In the genomic region with DNA sequence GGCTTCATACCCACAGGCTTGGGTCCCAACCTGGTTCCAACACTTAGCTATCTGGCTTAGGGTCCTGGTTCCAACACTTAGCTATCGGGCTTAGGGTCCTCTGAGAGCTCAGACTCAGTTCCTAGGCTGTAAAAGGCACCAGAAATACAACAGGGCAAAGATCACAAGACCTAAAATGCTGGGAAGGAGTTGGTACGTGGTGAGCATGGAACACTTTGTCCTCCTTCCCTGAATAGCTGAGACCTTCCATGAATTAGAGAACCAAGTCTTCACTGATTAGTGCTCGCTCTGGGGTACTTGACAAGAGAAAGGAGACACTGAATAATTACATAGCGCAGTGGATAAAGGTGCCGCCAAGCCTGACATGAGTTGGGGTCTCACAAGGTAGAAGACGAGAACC, we compare ENCODE assay signal across 9 mouse cellular contexts. TPM values are rescaled to one million over a fixed set of nuclear protein-coding genes. Genes with fewer than 3 reads are reported as not detected.
A peak's percentile ranks its signal among the peaks of the same experiment; 100 is the strongest.
DNase-seq lines count a peak whose midpoint lies in the region; ATAC-seq and TF ChIP-seq lines count a peak whose summit lies in the region.
"Had no signal": no experiment of that assay in that cellular context is flagged by ENCODE, and none has a peak within 500 bp of the region (broad histone marks: within the 10 kb centered on the region; RNA-seq: fewer than 3 reads in every experiment).

No protein-coding gene starts in this region.

- 18% methylated on average over 6 of the region's 6 CpGs for WGBS in kidney, embryonic 14.5 days
- 42% methylated on average over 6 of the region's 6 CpGs for WGBS in hindbrain, embryonic 13.5 days
- WGBS in midbrain, embryonic 13.5 days = 43% methylated on average over 6 of the region's 6 CpGs

- no peak overlapping the region for H3K9ac ChIP-seq in kidney, embryonic 14.5 days (ENCODE audit: low read depth, low read length)
- peak overlapping the region; percentile 89; the same call in 1 of the 2 replicates for H3K9ac ChIP-seq in hindbrain, embryonic 13.5 days
- no peak overlapping the region for H3K9ac ChIP-seq in midbrain, embryonic 13.5 days (replicated peaks)

- TF ChIP-seq CTCF in cortical plate, adult 2 months (IDR thresholded peaks at IDR 0.05; ENCODE audit: extremely low read depth, insufficient read depth, low read length) = no peak

- no peak overlapping the region for H3K27ac ChIP-seq in kidney, embryonic 14.5 days (ENCODE audit: low read depth, low read length)
- H3K27ac ChIP-seq in cortical plate, adult 2 months (ENCODE audit: insufficient read depth, low read length) = peak overlapping the region; percentile 16; the same call in 1 of the 2 replicates
- H3K27ac ChIP-seq in hindbrain, embryonic 13.5 days = no peak overlapping the region
- no peak overlapping the region for H3K27ac ChIP-seq in midbrain, embryonic 13.5 days

- peak overlapping the region; percentile 72; the same call in 1 of the 2 replicates for H3K4me3 ChIP-seq in kidney, embryonic 14.5 days (ENCODE audit: low read length)
- H3K4me3 ChIP-seq in cortical plate, adult 2 months (ENCODE audit: insufficient read depth, low read length) = peak overlapping the region; percentile 65
- H3K4me3 ChIP-seq in hindbrain, embryonic 13.5 days = peak overlapping the region; percentile 74
- peak overlapping the region; percentile 73 for H3K4me3 ChIP-seq in midbrain, embryonic 13.5 days (replicated peaks)

- H3K36me3 ChIP-seq in kidney, embryonic 14.5 days (ENCODE audit: control insufficient read depth, insufficient read depth, low read length) = no peaks in the 10 kb centered on the region
- no peaks in the 10 kb centered on the region for H3K36me3 ChIP-seq in hindbrain, embryonic 13.5 days
- H3K36me3 ChIP-seq in midbrain, embryonic 13.5 days = no peaks in the 10 kb centered on the region

- no peaks in the 10 kb centered on the region for H3K9me3 ChIP-seq in kidney, embryonic 14.5 days (ENCODE audit: control insufficient read depth, low read length)
- no peaks in the 10 kb centered on the region for H3K9me3 ChIP-seq in hindbrain, embryonic 13.5 days
- no peaks in the 10 kb centered on the region for H3K9me3 ChIP-seq in midbrain, embryonic 13.5 days

- H3K4me2 ChIP-seq in kidney, embryonic 14.5 days (replicated peaks; ENCODE audit: low read depth, low read length) = peak overlapping the region; percentile 96
- H3K4me2 ChIP-seq in hindbrain, embryonic 13.5 days = peak overlapping the region; percentile 90
- H3K4me2 ChIP-seq in midbrain, embryonic 13.5 days (replicated peaks) = peak overlapping the region; percentile 93

- DNase-seq in kidney, postnatal 36 days = no peak
- no peak for DNase-seq in adrenal gland, postnatal 36 days
- no peak for DNase-seq in cerebellum, postnatal 4 days (ENCODE audit: low spot score in 2 of 2)
- no peak for DNase-seq in spleen, adult 12 weeks (ENCODE audit: low spot score)

- 0 out of 2 replicates have a peak, but pooled peaks cover 5% of the 10 kb centered on the region for H3K27me3 ChIP-seq in kidney, embryonic 14.5 days (ENCODE audit: control insufficient read depth, insufficient read depth, low read length)
- peaks cover 50% of the 10 kb centered on the region for H3K27me3 ChIP-seq in hindbrain, embryonic 13.5 days
- H3K27me3 ChIP-seq in midbrain, embryonic 13.5 days = peaks cover 47% of the 10 kb centered on the region

- peaks cover 18% of the 10 kb centered on the region for H3K4me1 ChIP-seq in kidney, embryonic 14.5 days (ENCODE audit: control insufficient read depth, insufficient read depth, low read length)
- peaks cover 10% of the 10 kb centered on the region; the same call in 1 of the 2 replicates for H3K4me1 ChIP-seq in cortical plate, adult 2 months (ENCODE audit: control insufficient read depth, insufficient read depth, low read length)
- H3K4me1 ChIP-seq in hindbrain, embryonic 13.5 days (replicated peaks) = peaks cover 35% of the 10 kb centered on the region
- H3K4me1 ChIP-seq in midbrain, embryonic 13.5 days (replicated peaks) = peaks cover 30% of the 10 kb centered on the region

- ATAC-seq in kidney, embryonic 14.5 days (ENCODE audit: low FRiP score, low TSS enrichment) = no peak
- no peak for ATAC-seq in hindbrain, embryonic 13.5 days (ENCODE audit: low FRiP score)
- ATAC-seq in midbrain, embryonic 13.5 days = no peak
- ATAC-seq: Patski had no signal

- no peak for TF ChIP-seq POLR2A in cortical plate, adult 2 months (IDR thresholded peaks at IDR 0.05; ENCODE audit: extremely low read depth, insufficient read depth, low read length)

RNA-seq across cellular contexts. Expression of gene Fkbp5, which starts 4.6 kb away (rescaled TPM):
- 10.0 and 14.0 TPM in 2 replicates for polyA plus RNA-seq in kidney, embryonic 14.5 days (2014; fragmentation: Nextera tagmentation; extraction: Ambion mirVana)
- polyA plus RNA-seq in cortical plate, adult 2 months (2012; rRNA removed) = 13.5 and 17.7 TPM in 2 replicates
- 24.8 and 27.2 TPM in 2 replicates for polyA plus RNA-seq in hindbrain, embryonic 13.5 days (2015; fragmentation: Nextera tagmentation; extraction: Ambion mirVana)
- 30.0 and 30.9 TPM in 2 replicates for polyA plus RNA-seq in midbrain, embryonic 13.5 days (2015; fragmentation: Nextera tagmentation; extraction: Ambion mirVana)
- total RNA-seq in adrenal gland, postnatal 36 days (2021) = 100 to 1,000 TPM in 1 of 2 experiments, 10 to 100 TPM in 1; 52.5 to 126 TPM

RNA-seq across cellular contexts. Expression of gene Armc12, which starts 8.7 kb away (rescaled TPM):
- polyA plus RNA-seq in kidney, embryonic 14.5 days (2014; fragmentation: Nextera tagmentation; extraction: Ambion mirVana) = not detected in 2 replicates
- not detected in 2 replicates for polyA plus RNA-seq in cortical plate, adult 2 months (2012; rRNA removed)
- polyA plus RNA-seq in hindbrain, embryonic 13.5 days (2015; fragmentation: Nextera tagmentation; extraction: Ambion mirVana) = not detected in 2 replicates
- polyA plus RNA-seq in midbrain, embryonic 13.5 days (2015; fragmentation: Nextera tagmentation; extraction: Ambion mirVana) = not detected in 2 replicates
- total RNA-seq in adrenal gland, postnatal 36 days (2021) = not detected
- polyA plus RNA-seq: Patski had no signal

RNA-seq across cellular contexts. Expression of gene Clpsl2, which starts 27.3 kb away (rescaled TPM):
- polyA plus RNA-seq in kidney, embryonic 14.5 days (2014; fragmentation: Nextera tagmentation; extraction: Ambion mirVana) = not detected in 2 replicates
- polyA plus RNA-seq in cortical plate, adult 2 months (2012; rRNA removed) = not detected in 2 replicates
- polyA plus RNA-seq in hindbrain, embryonic 13.5 days (2015; fragmentation: Nextera tagmentation; extraction: Ambion mirVana) = not detected in 2 replicates
- polyA plus RNA-seq in midbrain, embryonic 13.5 days (2015; fragmentation: Nextera tagmentation; extraction: Ambion mirVana) = not detected in 2 replicates
- not detected for total RNA-seq in adrenal gland, postnatal 36 days (2021)
- polyA plus RNA-seq: Patski had no signal

RNA-seq across cellular contexts. Expression of gene Clps, which starts 38.6 kb away (rescaled TPM):
- not detected in 2 replicates for polyA plus RNA-seq in kidney, embryonic 14.5 days (2014; fragmentation: Nextera tagmentation; extraction: Ambion mirVana)
- polyA plus RNA-seq in cortical plate, adult 2 months (2012; rRNA removed) = not detected in 2 replicates
- 0.58 TPM in 1 of 2 replicates, not detected in the other for polyA plus RNA-seq in hindbrain, embryonic 13.5 days (2015; fragmentation: Nextera tagmentation; extraction: Ambion mirVana)
- 0.66 and 0.71 TPM in 2 replicates for polyA plus RNA-seq in midbrain, embryonic 13.5 days (2015; fragmentation: Nextera tagmentation; extraction: Ambion mirVana)
- not detected for total RNA-seq in adrenal gland, postnatal 36 days (2021)
- polyA plus RNA-seq: Patski had no signal

RNA-seq across cellular contexts. Expression of gene Lhfpl5, which starts 53.5 kb away (rescaled TPM):
- polyA plus RNA-seq in kidney, embryonic 14.5 days (2014; fragmentation: Nextera tagmentation; extraction: Ambion mirVana) = 0.45 and 0.51 TPM in 2 replicates
- polyA plus RNA-seq in cortical plate, adult 2 months (2012; rRNA removed) = 4.5 and 5.1 TPM in 2 replicates
- 6.4 and 7.2 TPM in 2 replicates for polyA plus RNA-seq in hindbrain, embryonic 13.5 days (2015; fragmentation: Nextera tagmentation; extraction: Ambion mirVana)
- 4.1 and 4.2 TPM in 2 replicates for polyA plus RNA-seq in midbrain, embryonic 13.5 days (2015; fragmentation: Nextera tagmentation; extraction: Ambion mirVana)
- 1 to 10 TPM; 1.3 to 1.8 TPM for total RNA-seq in adrenal gland, postnatal 36 days (2021)
